8 mouse cellular contexts compared by ENCODE assay signal in the genomic region with DNA sequence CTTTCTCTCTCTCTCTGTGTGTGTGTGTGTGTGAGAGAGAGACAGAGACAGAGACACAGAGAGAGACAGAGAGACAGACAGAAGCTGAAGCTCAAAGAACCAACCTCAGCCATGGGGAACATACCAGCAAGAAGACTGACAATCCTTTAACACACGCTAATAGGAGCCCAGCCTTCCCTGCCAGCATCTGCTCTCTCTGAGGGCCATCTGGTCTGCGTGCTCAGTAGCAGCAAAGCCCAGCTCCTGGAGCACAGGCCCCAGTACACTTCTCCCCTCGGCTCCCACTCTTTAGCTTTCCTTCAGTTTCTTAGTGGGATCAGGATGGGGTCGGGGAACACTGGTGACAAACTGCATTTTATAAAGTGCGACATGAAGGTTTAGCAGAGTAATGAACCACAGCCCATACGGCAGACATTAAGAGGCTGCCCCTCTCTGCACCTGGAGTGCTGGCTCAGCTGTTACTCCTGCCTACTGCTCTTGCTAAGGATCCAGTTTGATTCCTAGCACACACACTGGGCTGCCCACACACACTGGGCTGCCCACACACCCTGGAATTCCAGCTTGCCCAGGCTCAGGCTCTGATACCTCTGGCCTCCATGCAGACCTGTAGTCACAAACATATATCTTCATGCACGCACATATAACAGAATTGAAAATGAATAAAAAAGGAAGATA. TPM values are rescaled to one million over a fixed set of nuclear protein-coding genes. Genes with fewer than 3 reads are reported as not detected.
DNase-seq lines count a peak whose midpoint lies in the region; ATAC-seq lines count a peak whose summit lies in the region.

No protein-coding gene starts in this region.

- ATAC-seq in kidney, embryonic 16.5 days (ENCODE audit: low FRiP score, low TSS enrichment), result no peak

- 66% methylated on average over 7 of the region's 7 CpGs for WGBS in kidney, embryonic 16.5 days

- H3K4me2 ChIP-seq in kidney, embryonic 16.5 days (replicated peaks; ENCODE audit: low read depth, low read length), result no peak overlapping the region

- H3K4me3 ChIP-seq in kidney, embryonic 16.5 days (ENCODE audit: low read length), result no peak overlapping the region

- no peaks in the 10 kb centered on the region for H3K36me3 ChIP-seq in kidney, embryonic 16.5 days (ENCODE audit: insufficient read depth, low read length)

- no peaks in the 10 kb centered on the region for H3K27me3 ChIP-seq in kidney, embryonic 16.5 days (ENCODE audit: insufficient read depth, low read length)

- no peaks in the 10 kb centered on the region for H3K9me3 ChIP-seq in kidney, embryonic 16.5 days (ENCODE audit: low read length)

- DNase-seq in frontal cortex, postnatal 36 days (ENCODE audit: low spot score in 2 of 2), result peak; percentile 24 to 29
- DNase-seq in frontal cortex, postnatal 14 days (ENCODE audit: low spot score in 2 of 2), result no peak
- DNase-seq in right cerebral cortex, adult 2 months (ENCODE audit: low spot score in 2 of 2), result peak; percentile 20 to 44
- no peak for DNase-seq in right cerebral cortex, postnatal 14 days
- DNase-seq in layer of hippocampus, adult 9-11 months, result peak; percentile 68
- no peak for DNase-seq in lung, adult 18-20 months
- DNase-seq in adrenal gland, postnatal 36 days, result no peak

- no peak overlapping the region for H3K9ac ChIP-seq in kidney, embryonic 16.5 days (replicated peaks; ENCODE audit: low read length)

- no peaks in the 10 kb centered on the region for H3K4me1 ChIP-seq in kidney, embryonic 16.5 days (ENCODE audit: insufficient read depth, low read length)

- H3K27ac ChIP-seq in kidney, embryonic 16.5 days (ENCODE audit: low read length), result no peak overlapping the region

RNA-seq across cellular contexts. Expression of a gene that starts 1.2 kb away (rescaled TPM):
- 0.19 and 0.27 TPM in 2 replicates for polyA plus RNA-seq in kidney, embryonic 16.5 days (2015; fragmentation: Nextera tagmentation; extraction: Ambion mirVana)
- 1 to 10 TPM in 1 of 2 experiments, under 1 TPM in 1; 0.95 to 1.3 TPM for total RNA-seq in adrenal gland, postnatal 36 days (2021)

RNA-seq across cellular contexts. Expression of a gene that starts 5.5 kb away (rescaled TPM):
- 1.2 and 3.4 TPM in 2 replicates for polyA plus RNA-seq in kidney, embryonic 16.5 days (2015; fragmentation: Nextera tagmentation; extraction: Ambion mirVana)
- 10 to 100 TPM; 20.4 to 21.2 TPM for total RNA-seq in adrenal gland, postnatal 36 days (2021)

Comparison
In these comparisons a context has a peak if more than half of its experiments do, and no peak if none do; other contexts are left out.
1. DNase-seq: peak in frontal cortex, postnatal 36 days (2 of 2), right cerebral cortex, adult 2 months (2 of 2) and layer of hippocampus, adult 9-11 months (single experiment); none in frontal cortex, postnatal 14 days (0 of 2), right cerebral cortex, postnatal 14 days (single experiment), lung, adult 18-20 months (0 of 2) and adrenal gland, postnatal 36 days (0 of 2).